10 mouse cellular contexts compared by ENCODE assay signal in the genomic region with DNA sequence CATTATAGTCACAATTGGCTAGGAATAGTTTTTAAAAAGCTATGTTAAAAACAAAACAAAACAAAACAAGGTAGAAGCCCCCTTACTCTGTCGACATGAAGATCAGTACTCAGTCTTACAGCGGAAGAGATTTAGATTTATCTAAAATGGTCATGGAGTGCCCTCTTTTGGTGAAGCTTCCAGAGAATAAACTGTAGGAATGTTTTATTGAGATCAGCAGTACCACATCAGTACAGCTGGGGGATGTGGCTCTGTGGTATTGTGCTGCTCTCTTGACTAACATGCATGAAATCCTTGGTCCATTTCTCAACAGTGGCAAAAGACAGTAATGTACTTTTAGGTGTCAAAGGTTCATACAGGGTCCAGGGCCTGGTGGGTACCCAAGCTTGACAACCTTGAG. TPM values are rescaled to one million over a fixed set of nuclear protein-coding genes. Genes with fewer than 3 reads are reported as not detected.
DNase-seq lines count a peak whose midpoint lies in the region; ATAC-seq and TF ChIP-seq lines count a peak whose summit lies in the region.
"Had no signal": no experiment of that assay in that cellular context is flagged by ENCODE, and none has a peak within 500 bp of the region (broad histone marks: within the 10 kb centered on the region; RNA-seq: fewer than 3 reads in every experiment).

No protein-coding gene starts in this region.

- 25% methylated on average over 2 of the region's 2 CpGs for WGBS in lung, embryonic 14.5 days
- 23% methylated on average over 2 of the region's 2 CpGs for WGBS in forebrain, postnatal 0 days

- H3K27ac ChIP-seq in gastrocnemius, adult 2 months = no peak overlapping the region
- H3K27ac ChIP-seq in lung, embryonic 14.5 days (ENCODE audit: low read depth) = no peak overlapping the region
- no peak overlapping the region for H3K27ac ChIP-seq in forebrain, postnatal 0 days (ENCODE audit: low read depth, low read length)

- no peaks in the 10 kb centered on the region for H3K27me3 ChIP-seq in lung, embryonic 14.5 days (ENCODE audit: insufficient read depth, low read length)
- no peaks in the 10 kb centered on the region for H3K27me3 ChIP-seq in forebrain, postnatal 0 days (ENCODE audit: insufficient read depth, low read length)

- no peaks in the 10 kb centered on the region for H3K9me3 ChIP-seq in lung, embryonic 14.5 days (ENCODE audit: low read depth, low read length)
- no peaks in the 10 kb centered on the region for H3K9me3 ChIP-seq in forebrain, postnatal 0 days (ENCODE audit: low read length)

- no peak overlapping the region for H3K4me2 ChIP-seq in lung, embryonic 14.5 days
- no peak overlapping the region for H3K4me2 ChIP-seq in forebrain, postnatal 0 days (ENCODE audit: low read depth)

- no peak overlapping the region for H3K4me3 ChIP-seq in gastrocnemius, adult 2 months
- H3K4me3 ChIP-seq in lung, embryonic 14.5 days (ENCODE audit: low read depth, low read length) = no peak overlapping the region
- H3K4me3 ChIP-seq in forebrain, postnatal 0 days (ENCODE audit: low read depth, low read length) = no peak overlapping the region

- ATAC-seq in lung, embryonic 14.5 days (ENCODE audit: insufficient read depth) = peak; percentile 38; the same call in 1 of the 2 replicates
- ATAC-seq in forebrain, postnatal 0 days = peak; percentile 70

- intact Hi-C loops in gastrocnemius, adult 2 months (cut with DNase I) = loop anchor here (10.0 kb wide), 2 partner anchors 138 to 168 kb away; no protein-coding TSS in a partner anchor

- DNase-seq in gastrocnemius, adult 2 months = no peak
- DNase-seq in gastrocnemius, adult 8-10 months (ENCODE audit: low spot score in 2 of 2) = no peak
- DNase-seq in lung, embryonic 14.5 days = peak; percentile 78
- no peak for DNase-seq in lung, adult 18-20 months
- peak; percentile 54 for DNase-seq in forebrain, postnatal 0 days
- peak; percentile 2 to 38 for DNase-seq in natural killer cell, adult 2 months (ENCODE audit: low spot score in 2 of 2)
- DNase-seq in frontal cortex, postnatal 10 days (ENCODE audit: low spot score in 2 of 2) = no peak
- no peak for DNase-seq in urinary bladder, postnatal 14 days (ENCODE audit: low spot score)

- H3K36me3 ChIP-seq in lung, embryonic 14.5 days (ENCODE audit: insufficient read depth) = no peaks in the 10 kb centered on the region
- no peaks in the 10 kb centered on the region for H3K36me3 ChIP-seq in forebrain, postnatal 0 days (ENCODE audit: insufficient read depth)

- TF ChIP-seq CTCF in gastrocnemius, adult 2 months (IDR thresholded peaks at IDR 0.05) = peak; percentile 67
- TF ChIP-seq CTCF in lung, embryonic 14.5 days (IDR thresholded peaks at IDR 0.05; ENCODE audit: low read depth) = peak; percentile 54
- TF ChIP-seq CTCF in forebrain, postnatal 0 days (IDR thresholded peaks at IDR 0.05; ENCODE audit: low read depth) = peak; percentile 71

- H3K4me1 ChIP-seq in lung, embryonic 14.5 days (ENCODE audit: insufficient read depth) = no peaks in the 10 kb centered on the region
- no peaks in the 10 kb centered on the region for H3K4me1 ChIP-seq in forebrain, postnatal 0 days (ENCODE audit: insufficient read depth)

- no peak overlapping the region for H3K9ac ChIP-seq in lung, embryonic 14.5 days
- H3K9ac ChIP-seq in forebrain, postnatal 0 days = no peak overlapping the region

RNA-seq across cellular contexts. Expression of a gene that starts 5.0 kb away (rescaled TPM):
- 10 to 100 TPM in 1 of 2 experiments, 1 to 10 TPM in 1; 9.0 to 10.5 TPM for total RNA-seq in gastrocnemius, adult 2 months (2021)
- total RNA-seq in gastrocnemius, adult 8-10 months (2022) = 10 to 100 TPM; 11.8 to 13.6 (median 12.7) TPM
- polyA plus RNA-seq in lung, embryonic 14.5 days (2014; fragmentation: Nextera tagmentation; extraction: Ambion mirVana) = 7.6 and 8.4 TPM in 2 replicates
- 18.6 and 25.0 TPM in 2 replicates for total RNA-seq in forebrain, postnatal 0 days (2014; rRNA removed)
- 9.0 and 13.5 TPM in 2 replicates for polyA plus RNA-seq in forebrain, postnatal 0 days (2015; fragmentation: Nextera tagmentation; extraction: Ambion mirVana)

RNA-seq across cellular contexts. Expression of a gene that starts 37.9 kb away (rescaled TPM):
- total RNA-seq in gastrocnemius, adult 2 months (2021) = under 1 TPM; 0.23 to 0.28 TPM
- total RNA-seq in gastrocnemius, adult 8-10 months (2022) = under 1 TPM in 2 of 4 experiments, not detected in 2; 0.87 to 0.96 TPM
- polyA plus RNA-seq in lung, embryonic 14.5 days (2014; fragmentation: Nextera tagmentation; extraction: Ambion mirVana) = 0.12 TPM in 1 of 2 replicates, not detected in the other
- total RNA-seq in forebrain, postnatal 0 days (2014; rRNA removed) = 0.08 TPM in 1 of 2 replicates, not detected in the other
- polyA plus RNA-seq in forebrain, postnatal 0 days (2015; fragmentation: Nextera tagmentation; extraction: Ambion mirVana) = 0.13 TPM in 1 of 2 replicates, not detected in the other
- polyA plus RNA-seq: gonadal fat pad, adult 2 months; stomach, embryonic 16.5 days had no signal

Comparison
In these comparisons a context has a peak if more than half of its experiments do, and no peak if none do; other contexts are left out.
1. DNase-seq: peak in lung, embryonic 14.5 days (single experiment), forebrain, postnatal 0 days (single experiment) and natural killer cell, adult 2 months (2 of 2); none in gastrocnemius, adult 2 months (single experiment), gastrocnemius, adult 8-10 months (0 of 2), lung, adult 18-20 months (0 of 2), frontal cortex, postnatal 10 days (0 of 2) and urinary bladder, postnatal 14 days (single experiment).
2. Peak in every context shown above with its lines, with median percentiles within 50 percentile points of each other: CTCF ChIP-seq.